Mouse (Mus musculus): ENCODE results near the gene Snx29. TPM values are rescaled to one million over a fixed set of nuclear protein-coding genes. Genes with fewer than 3 reads are reported as not detected.

Gene Snx29
- polyA plus RNA-seq, 1 experiment from 2014 or later: 15.4 TPM

DNA sequence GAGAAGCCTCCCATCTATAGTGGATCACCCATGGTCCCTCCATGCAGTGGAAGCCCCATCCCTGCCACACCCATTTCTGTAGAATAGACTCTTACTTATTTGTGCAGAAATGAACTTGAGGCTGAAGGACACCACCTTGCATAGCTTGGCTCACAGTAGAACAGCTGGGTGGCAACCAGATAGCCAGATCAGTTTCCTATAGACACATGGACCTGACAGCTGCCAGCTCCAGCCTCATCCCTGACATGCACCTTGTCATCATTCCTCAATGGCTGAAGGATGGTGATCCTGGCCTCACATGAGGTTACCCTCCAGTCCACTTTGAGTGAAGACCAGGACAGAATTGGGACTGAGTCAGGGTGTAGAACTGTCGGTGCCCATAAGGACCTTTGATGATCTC, 394.2 kb downstream of the Snx29 start:
- Histone ChIP-seq H3K4me2 (replicated peaks) (no peak overlapping the region), H3K4me3 (no peak overlapping the region), H3K27me3 (no peaks in the 10 kb centered on the region), H3K27ac (no peak overlapping the region), H3K4me1 (no peaks in the 10 kb centered on the region; the same call in 1 of the 2 replicates), H3K9ac (no peak overlapping the region), H3K9me3 (no peaks in the 10 kb centered on the region), H3K36me3 (no peaks in the 10 kb centered on the region)
- ATAC-seq (ENCODE audit: low FRiP score, low read depth): no peak
- WGBS: 94% methylated on average over 1 of the region's 1 CpGs

DNA sequence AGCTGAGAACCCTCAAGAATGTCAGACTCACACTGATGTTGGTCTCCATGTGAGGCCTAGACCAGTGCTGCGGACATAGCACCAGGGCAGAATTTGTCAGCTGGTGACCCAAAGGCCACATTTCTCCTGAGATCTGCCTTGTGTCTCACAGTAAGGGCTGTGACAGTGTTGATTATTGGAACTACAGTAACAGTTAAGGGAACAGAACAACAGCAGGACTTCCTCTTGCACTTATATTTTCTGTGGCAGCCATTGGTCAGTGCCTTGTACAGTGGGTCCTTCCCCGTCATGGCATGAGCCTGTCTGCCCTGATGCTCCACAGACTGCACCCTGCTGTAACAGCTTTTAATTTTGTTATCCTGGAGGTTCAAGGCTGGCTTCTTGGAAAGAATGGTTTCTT, 403.2 kb downstream of the Snx29 start:
- Histone ChIP-seq H3K27me3 (no peaks in the 10 kb centered on the region), H3K9me3 (no peaks in the 10 kb centered on the region), H3K4me1 (peaks cover 9% of the 10 kb centered on the region; the same call in 1 of the 2 replicates), H3K9ac (no peak overlapping the region), H3K27ac (no peak overlapping the region), H3K4me2 (replicated peaks) (no peak overlapping the region), H3K4me3 (no peak overlapping the region), H3K36me3 (no peaks in the 10 kb centered on the region)
- WGBS: 86% methylated on average over 2 of the region's 2 CpGs
- no peak for ATAC-seq (ENCODE audit: low FRiP score, low read depth)

- H3K36me3 ChIP-seq: no peaks in the 10 kb centered on the region
- WGBS: 92% methylated on average over 9 of the region's 9 CpGs
- no peak for ATAC-seq (ENCODE audit: low FRiP score, low read depth)
Observed at GRCm38 (mm10) chr16:11727331-11727730, 404.6 kb downstream of the Snx29 start.

DNA sequence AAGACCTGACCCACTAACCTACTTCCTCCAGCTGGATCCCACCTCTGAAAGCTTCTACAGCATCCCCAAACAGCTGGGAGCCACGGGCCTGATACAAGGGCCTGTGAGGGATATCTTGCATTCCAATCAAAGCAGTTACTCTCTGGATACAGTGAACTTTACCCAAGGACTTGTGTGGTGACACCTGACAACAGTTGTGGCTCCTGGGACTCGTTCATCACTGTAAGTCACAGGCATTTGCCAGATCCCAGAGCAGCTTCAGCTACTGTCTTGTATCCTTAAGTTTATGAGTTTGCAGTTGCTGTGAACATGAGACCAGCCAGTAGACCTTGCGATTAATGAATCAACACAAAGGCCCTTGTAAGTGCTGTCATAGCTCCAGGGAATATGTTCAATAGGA, 405.4 kb downstream of the Snx29 start:
- Histone ChIP-seq H3K4me2 (replicated peaks) (no peak overlapping the region), H3K27ac (no peak overlapping the region), H3K36me3 (no peaks in the 10 kb centered on the region), H3K4me3 (no peak overlapping the region), H3K4me1 (peaks cover 9% of the 10 kb centered on the region; the same call in 1 of the 2 replicates), H3K9ac (no peak overlapping the region), H3K9me3 (no peaks in the 10 kb centered on the region), H3K27me3 (no peaks in the 10 kb centered on the region)
- ATAC-seq (ENCODE audit: low FRiP score, low read depth): no peak
- WGBS: 76% methylated on average over 3 of the region's 3 CpGs

More at GRCm38 (mm10) chr16:11727331-11727730, 404.6 kb downstream of the Snx29 start:
- Histone ChIP-seq H3K27ac (no peak overlapping the region), H3K4me2 (replicated peaks) (no peak overlapping the region), H3K9ac (no peak overlapping the region), H3K27me3 (no peaks in the 10 kb centered on the region), H3K9me3 (no peaks in the 10 kb centered on the region), H3K4me1 (peaks cover 9% of the 10 kb centered on the region; the same call in 1 of the 2 replicates), H3K4me3 (no peak overlapping the region)

DNA sequence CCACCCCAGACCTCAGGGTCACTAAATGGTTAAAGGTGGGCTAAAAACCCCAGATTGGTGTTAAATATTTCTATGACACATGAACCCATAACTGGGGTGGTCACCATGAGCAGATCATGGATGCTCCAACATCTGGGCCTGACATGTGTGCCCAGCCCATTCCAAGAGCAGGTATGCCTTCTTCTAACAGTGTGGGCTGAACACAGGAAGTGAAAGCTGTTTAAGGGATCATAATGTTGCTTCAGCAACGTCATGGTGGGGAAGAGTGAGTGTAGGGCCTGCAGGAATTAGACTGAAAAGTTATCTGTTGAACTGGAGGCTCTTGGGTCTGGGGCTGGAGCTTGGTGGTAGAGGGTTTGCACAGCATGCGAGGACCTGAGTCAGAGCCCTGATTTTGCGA, 405.9 kb downstream of the Snx29 start:
- no peak overlapping the region for H3K27ac ChIP-seq
- H3K27me3 ChIP-seq: no peaks in the 10 kb centered on the region
- no peak overlapping the region for H3K4me2 ChIP-seq (replicated peaks)
- 69% methylated on average over 3 of the region's 3 CpGs for WGBS
- no peaks in the 10 kb centered on the region for H3K9me3 ChIP-seq
- no peak overlapping the region for H3K9ac ChIP-seq
- H3K36me3 ChIP-seq: no peaks in the 10 kb centered on the region
- H3K4me3 ChIP-seq: no peak overlapping the region
- H3K4me1 ChIP-seq: peaks cover 9% of the 10 kb centered on the region; the same call in 1 of the 2 replicates
- ATAC-seq (ENCODE audit: low FRiP score, low read depth): no peak

DNA sequence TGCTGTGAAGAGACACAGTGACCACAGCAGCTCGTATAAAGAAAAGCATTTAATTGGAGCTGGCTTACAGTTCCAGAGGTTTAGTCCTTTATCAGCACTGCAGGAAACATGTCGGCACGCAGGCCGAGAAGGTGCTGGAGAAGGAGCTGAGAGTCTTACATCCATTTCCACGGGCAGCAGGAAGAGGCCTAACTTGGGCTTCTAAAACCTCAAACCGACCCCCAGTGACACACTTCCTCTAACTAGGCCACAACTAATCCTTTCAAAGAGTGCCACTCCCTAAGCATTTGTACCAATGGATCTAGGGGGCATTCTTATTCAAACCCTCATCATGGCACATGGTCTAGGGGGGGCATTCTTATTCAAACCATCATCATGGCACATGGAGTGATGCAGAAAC, 406.4 kb downstream of the Snx29 start:
- Histone ChIP-seq H3K4me1 (peaks cover 9% of the 10 kb centered on the region; the same call in 1 of the 2 replicates), H3K4me2 (replicated peaks) (no peak overlapping the region), H3K4me3 (no peak overlapping the region), H3K9ac (no peak overlapping the region), H3K9me3 (no peaks in the 10 kb centered on the region), H3K27me3 (no peaks in the 10 kb centered on the region), H3K36me3 (no peaks in the 10 kb centered on the region), H3K27ac (no peak overlapping the region)
- 78% methylated on average over 6 of the region's 6 CpGs for WGBS
- ATAC-seq (ENCODE audit: low FRiP score, low read depth): no peak

GRCm38 (mm10) chr16:11729815-11730214, 407.1 kb downstream of the Snx29 start:
- H3K27ac ChIP-seq: no peak overlapping the region
- H3K9me3 ChIP-seq: no peaks in the 10 kb centered on the region
- no peaks in the 10 kb centered on the region for H3K36me3 ChIP-seq
- ATAC-seq (ENCODE audit: low FRiP score, low read depth): no peak
- H3K27me3 ChIP-seq: no peaks in the 10 kb centered on the region
- 78% methylated on average over 5 of the region's 5 CpGs for WGBS
- no peak overlapping the region for H3K4me3 ChIP-seq
- H3K4me1 ChIP-seq: peaks cover 6% of the 10 kb centered on the region; the same call in 1 of the 2 replicates
- no peak overlapping the region for H3K9ac ChIP-seq
- H3K4me2 ChIP-seq (replicated peaks): no peak overlapping the region

- 77% methylated on average over 5 of the region's 5 CpGs for WGBS
- H3K9me3 ChIP-seq: no peaks in the 10 kb centered on the region
- no peak overlapping the region for H3K4me2 ChIP-seq (replicated peaks)
- no peak overlapping the region for H3K9ac ChIP-seq
- no peaks in the 10 kb centered on the region for H3K36me3 ChIP-seq
- H3K27me3 ChIP-seq: no peaks in the 10 kb centered on the region
- H3K27ac ChIP-seq: no peak overlapping the region
- ATAC-seq (ENCODE audit: low FRiP score, low read depth): no peak
- no peak overlapping the region for H3K4me3 ChIP-seq
- no peaks in the 10 kb centered on the region for H3K4me1 ChIP-seq
Observed at GRCm38 (mm10) chr16:11731014-11731535, 408.4 kb downstream of the Snx29 start.

DNA sequence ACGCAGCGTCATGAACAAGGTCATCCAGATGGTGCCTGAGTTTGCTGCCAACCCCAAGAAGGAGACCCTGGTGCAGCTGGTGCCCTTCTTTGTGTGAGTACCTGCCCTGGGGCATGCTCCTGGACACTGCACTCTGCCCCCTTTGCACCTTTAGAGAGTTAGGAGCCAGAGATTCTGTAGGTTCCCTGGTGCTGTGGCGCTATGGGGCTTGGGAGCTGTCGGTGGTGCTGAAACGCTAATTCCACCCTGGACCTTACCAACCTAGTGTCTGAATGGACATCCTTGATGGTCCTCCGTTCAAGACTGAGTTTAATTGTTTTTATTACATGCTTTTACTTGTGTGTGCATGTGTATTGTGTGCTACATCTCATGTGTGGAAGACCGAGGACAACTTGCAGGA, 415.6 kb downstream of the Snx29 start:
- Histone ChIP-seq H3K4me3 (no peak overlapping the region), H3K27ac (no peak overlapping the region)

DNA sequence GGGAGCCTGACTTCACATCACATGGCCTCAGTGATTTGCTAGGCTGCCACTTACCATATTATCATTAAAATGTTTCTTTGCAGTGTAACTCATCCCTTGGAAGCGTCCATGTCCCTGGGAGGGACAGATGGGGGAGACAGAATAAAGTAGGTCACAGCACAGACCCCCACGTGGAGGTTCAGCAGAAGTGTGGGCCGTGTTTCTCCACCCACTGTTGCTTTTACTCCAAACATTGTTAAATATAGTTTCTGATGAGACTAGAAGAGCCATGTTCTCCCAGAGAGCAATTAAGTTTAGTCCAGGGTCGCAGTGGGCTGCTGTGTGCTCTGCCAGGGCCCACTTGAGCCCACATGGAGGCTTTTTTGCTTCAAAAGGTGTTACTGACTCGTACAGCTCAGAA, 419.2 kb downstream of the Snx29 start:
- H3K9me3 ChIP-seq: no peaks in the 10 kb centered on the region
- no peaks in the 10 kb centered on the region for H3K27me3 ChIP-seq
- WGBS: 85% methylated on average over 5 of the region's 5 CpGs
- no peak overlapping the region for H3K4me2 ChIP-seq (replicated peaks)
- H3K27ac ChIP-seq: no peak overlapping the region
- ATAC-seq (ENCODE audit: low FRiP score, low read depth): no peak
- no peaks in the 10 kb centered on the region for H3K4me1 ChIP-seq
- H3K4me3 ChIP-seq: no peak overlapping the region
- no peak overlapping the region for H3K9ac ChIP-seq
- no peaks in the 10 kb centered on the region for H3K36me3 ChIP-seq

More for the DNA sequence above, 415.6 kb downstream of the Snx29 start:
- H3K27me3 ChIP-seq: no peaks in the 10 kb centered on the region
- H3K36me3 ChIP-seq: no peaks in the 10 kb centered on the region
- no peak overlapping the region for H3K9ac ChIP-seq
- no peaks in the 10 kb centered on the region for H3K9me3 ChIP-seq
- WGBS: 49% methylated on average over 7 of the region's 7 CpGs
- no peak overlapping the region for H3K4me2 ChIP-seq (replicated peaks)
- ATAC-seq (ENCODE audit: low FRiP score, low read depth): no peak
- no peaks in the 10 kb centered on the region for H3K4me1 ChIP-seq

DNA sequence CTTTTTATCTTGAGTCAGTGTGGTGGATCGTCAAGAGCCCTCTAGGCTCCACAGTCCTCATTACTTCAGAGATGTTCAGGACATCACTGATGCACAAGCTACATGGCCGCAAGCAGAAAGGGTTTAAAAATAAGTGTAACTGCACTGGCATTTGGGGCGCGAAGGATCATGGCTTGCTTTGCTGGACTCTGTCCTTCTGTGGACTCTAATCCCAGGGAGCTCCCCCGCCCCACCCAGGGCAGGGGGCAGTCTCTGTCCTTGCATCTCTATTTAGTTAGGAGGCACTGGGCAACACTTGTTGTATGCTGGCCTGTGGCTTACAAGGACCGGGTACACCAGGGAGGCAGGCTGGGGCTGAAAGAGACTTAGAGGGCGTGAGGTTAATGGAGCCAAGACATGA, 419.6 kb downstream of the Snx29 start:
- H3K4me3 ChIP-seq: no peak overlapping the region
- H3K4me1 ChIP-seq: no peaks in the 10 kb centered on the region
- no peak for ATAC-seq (ENCODE audit: low FRiP score, low read depth)
- H3K27me3 ChIP-seq: no peaks in the 10 kb centered on the region
- no peaks in the 10 kb centered on the region for H3K9me3 ChIP-seq
- H3K9ac ChIP-seq: no peak overlapping the region
- 83% methylated on average over 7 of the region's 7 CpGs for WGBS
- no peak overlapping the region for H3K27ac ChIP-seq
- no peak overlapping the region for H3K4me2 ChIP-seq (replicated peaks)
- no peaks in the 10 kb centered on the region for H3K36me3 ChIP-seq

- H3K27ac ChIP-seq: no peak overlapping the region
- H3K4me2 ChIP-seq (replicated peaks): no peak overlapping the region
- H3K4me1 ChIP-seq: no peaks in the 10 kb centered on the region
- no peaks in the 10 kb centered on the region for H3K36me3 ChIP-seq
- WGBS: 66% methylated on average over 3 of the region's 3 CpGs
- no peak overlapping the region for H3K9ac ChIP-seq
- no peak for ATAC-seq (ENCODE audit: low FRiP score, low read depth)
- no peaks in the 10 kb centered on the region for H3K9me3 ChIP-seq
- no peaks in the 10 kb centered on the region for H3K27me3 ChIP-seq
- no peak overlapping the region for H3K4me3 ChIP-seq
Observed at GRCm38 (mm10) chr16:11743013-11743412, 420.3 kb downstream of the Snx29 start.

- H3K4me3 ChIP-seq: no peak overlapping the region
- H3K9me3 ChIP-seq: no peaks in the 10 kb centered on the region
- H3K36me3 ChIP-seq: no peaks in the 10 kb centered on the region
- no peak overlapping the region for H3K27ac ChIP-seq
- no peak overlapping the region for H3K4me2 ChIP-seq (replicated peaks)
- WGBS: 85% methylated on average over 4 of the region's 4 CpGs
- no peak overlapping the region for H3K9ac ChIP-seq
- H3K4me1 ChIP-seq: no peaks in the 10 kb centered on the region
- H3K27me3 ChIP-seq: no peaks in the 10 kb centered on the region
- no peak for ATAC-seq (ENCODE audit: low FRiP score, low read depth)
Observed at GRCm38 (mm10) chr16:11743724-11744123, 421.0 kb downstream of the Snx29 start.
